Mouse (Mus musculus): ENCODE data around the gene Ogfod2. TPM values are rescaled to one million over a fixed set of nuclear protein-coding genes. Genes with fewer than 3 reads are reported as not detected.

Gene Ogfod2
- polyA plus RNA-seq, 1 experiment from 2014 or later: 38.6 TPM

DNA sequence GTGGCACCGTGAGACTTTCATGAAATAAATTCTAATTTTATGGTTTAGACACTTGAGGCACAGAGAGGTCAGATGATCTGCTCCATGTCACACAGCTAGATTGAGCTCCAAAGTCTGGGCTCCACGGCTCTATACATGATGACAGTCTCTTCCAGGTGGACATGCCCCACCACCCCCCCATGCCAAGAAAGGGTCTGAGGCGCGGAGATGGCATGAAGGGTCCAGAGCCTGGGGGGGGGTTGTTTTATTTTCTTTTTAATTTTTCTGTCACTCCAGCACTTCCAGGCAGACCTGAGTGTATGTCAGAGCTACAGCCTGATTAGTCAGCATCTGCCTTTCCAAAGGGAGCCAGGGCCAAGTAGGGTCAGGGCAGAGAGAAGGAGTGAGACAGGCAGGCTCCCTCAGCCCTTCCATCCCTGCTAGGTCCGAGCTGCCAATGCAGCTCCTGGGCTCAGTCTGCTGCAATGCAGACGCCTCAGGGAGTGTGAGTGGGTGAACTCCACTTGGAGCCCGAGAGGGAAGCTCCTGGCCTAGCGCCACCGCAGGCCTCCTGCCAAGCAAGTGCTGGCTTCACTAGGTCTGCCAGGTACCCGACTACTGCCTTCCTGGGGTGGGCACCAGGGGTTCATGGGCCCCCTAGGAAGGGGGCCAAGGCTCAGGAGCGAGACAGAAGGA is 18.8 kb upstream of the Ogfod2 start:
- ATAC-seq: 0 out of 2 replicates have a peak, but pooled peaks have one; percentile 14
- H3K4me1 ChIP-seq (replicated peaks; ENCODE audit: control insufficient read depth, insufficient read depth, low read length): peaks cover 14% of the 10 kb centered on the region

DNA sequence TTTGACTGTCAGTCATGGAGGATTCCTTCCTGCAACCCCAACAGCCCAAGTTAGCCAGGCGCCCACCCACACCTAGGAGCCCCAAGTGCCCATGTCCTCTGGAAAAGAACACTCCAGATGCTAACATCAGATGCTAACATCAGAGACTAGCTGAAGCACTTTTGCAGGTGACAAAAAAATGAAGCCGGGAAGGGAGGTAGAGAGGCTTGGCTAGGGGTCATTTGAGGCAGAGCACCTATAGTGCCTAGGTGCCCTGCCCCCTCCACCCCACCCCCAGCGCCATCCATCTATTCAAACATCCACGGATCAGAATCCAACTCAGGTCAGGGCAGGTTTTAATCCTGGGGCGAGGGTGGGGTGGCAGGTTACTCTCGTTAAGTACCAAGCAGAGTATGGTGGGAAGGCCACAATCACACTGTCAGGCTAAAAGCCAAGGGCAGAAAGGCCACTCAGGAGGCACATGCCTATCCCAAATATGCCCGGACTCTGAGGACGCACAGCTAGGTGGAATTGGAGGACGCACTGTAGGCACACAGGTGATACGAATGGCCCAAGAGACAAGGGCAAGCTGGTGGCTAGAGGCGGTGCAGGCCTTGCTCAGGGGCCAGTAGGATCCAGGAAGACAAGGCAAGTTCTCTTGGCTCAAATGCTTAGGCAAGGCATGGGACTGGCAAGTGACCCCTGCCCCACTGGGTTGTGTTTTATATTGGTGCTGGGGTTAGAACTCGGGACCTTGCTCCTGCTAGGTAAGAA is 18.1 kb upstream of the Ogfod2 start:
- Histone ChIP-seq H3K9ac (replicated peaks; ENCODE audit: low read depth, low read length) (no peak overlapping the region), H3K27ac (ENCODE audit: low read length) (no peak overlapping the region), H3K4me3 (replicated peaks; ENCODE audit: low read length) (no peak overlapping the region), H3K27me3 (replicated peaks; ENCODE audit: control insufficient read depth, insufficient read depth, low read length) (peaks cover 2% of the 10 kb centered on the region; the same call in 1 of the 2 replicates), H3K4me2 (ENCODE audit: low read length) (no peak overlapping the region), H3K4me1 (replicated peaks; ENCODE audit: control insufficient read depth, insufficient read depth, low read length) (peaks cover 14% of the 10 kb centered on the region), H3K36me3 (ENCODE audit: control insufficient read depth, insufficient read depth) (no peaks in the 10 kb centered on the region), H3K9me3 (ENCODE audit: control insufficient read depth, low read length) (no peaks in the 10 kb centered on the region)
- ATAC-seq: no peak
- WGBS: 82% methylated on average over 12 of the region's 12 CpGs

More for the DNA sequence above, 18.8 kb upstream of the Ogfod2 start:
- Histone ChIP-seq H3K9ac (replicated peaks; ENCODE audit: low read depth, low read length) (no peak overlapping the region), H3K36me3 (ENCODE audit: control insufficient read depth, insufficient read depth) (no peaks in the 10 kb centered on the region), H3K4me3 (replicated peaks; ENCODE audit: low read length) (no peak overlapping the region), H3K27ac (ENCODE audit: low read length) (no peak overlapping the region), H3K9me3 (ENCODE audit: control insufficient read depth, low read length) (no peaks in the 10 kb centered on the region), H3K27me3 (replicated peaks; ENCODE audit: control insufficient read depth, insufficient read depth, low read length) (peaks cover 2% of the 10 kb centered on the region; the same call in 1 of the 2 replicates), H3K4me2 (ENCODE audit: low read length) (no peak overlapping the region)
- WGBS: 63% methylated on average over 11 of the region's 11 CpGs

DNA sequence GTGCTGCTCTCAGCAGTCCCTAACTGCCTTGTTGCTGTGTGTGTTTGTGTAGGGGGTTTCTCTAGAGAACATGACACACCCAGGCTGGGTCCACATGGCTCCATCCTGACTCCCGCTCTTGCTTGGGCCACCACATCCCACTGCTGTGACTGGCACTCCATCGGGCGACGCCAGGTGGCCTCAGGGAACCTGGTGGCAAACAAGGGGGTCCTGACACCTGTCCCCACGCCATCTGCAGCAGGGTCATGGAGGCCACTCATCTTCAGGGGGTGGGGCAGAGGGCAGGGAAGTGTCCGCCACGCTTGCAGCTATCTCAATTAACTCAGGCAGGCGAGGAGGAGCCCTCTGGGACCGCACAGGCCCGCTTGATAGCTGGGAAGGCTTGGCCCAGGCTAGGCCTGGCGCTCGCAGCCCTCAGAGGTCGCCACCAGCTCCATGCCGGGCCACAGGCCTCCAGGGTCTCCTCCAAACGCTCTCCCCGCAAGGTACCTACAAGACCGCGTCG is 17.0 kb upstream of the Ogfod2 start:
- Histone ChIP-seq H3K4me1 (replicated peaks; ENCODE audit: control insufficient read depth, insufficient read depth, low read length) (peaks cover 14% of the 10 kb centered on the region), H3K36me3 (ENCODE audit: control insufficient read depth, insufficient read depth) (no peaks in the 10 kb centered on the region), H3K27me3 (replicated peaks; ENCODE audit: control insufficient read depth, insufficient read depth, low read length) (peaks cover 2% of the 10 kb centered on the region; the same call in 1 of the 2 replicates), H3K4me3 (replicated peaks; ENCODE audit: low read length) (peak overlapping the region; percentile 45), H3K9me3 (ENCODE audit: control insufficient read depth, low read length) (no peaks in the 10 kb centered on the region), H3K27ac (ENCODE audit: low read length) (no peak overlapping the region), H3K4me2 (ENCODE audit: low read length) (peak overlapping the region; percentile 47), H3K9ac (replicated peaks; ENCODE audit: low read depth, low read length) (peak overlapping the region; percentile 47)
- ATAC-seq: peak; percentile 27; the same call in 1 of the 2 replicates
- WGBS: 10% methylated on average over 19 of the region's 19 CpGs

DNA sequence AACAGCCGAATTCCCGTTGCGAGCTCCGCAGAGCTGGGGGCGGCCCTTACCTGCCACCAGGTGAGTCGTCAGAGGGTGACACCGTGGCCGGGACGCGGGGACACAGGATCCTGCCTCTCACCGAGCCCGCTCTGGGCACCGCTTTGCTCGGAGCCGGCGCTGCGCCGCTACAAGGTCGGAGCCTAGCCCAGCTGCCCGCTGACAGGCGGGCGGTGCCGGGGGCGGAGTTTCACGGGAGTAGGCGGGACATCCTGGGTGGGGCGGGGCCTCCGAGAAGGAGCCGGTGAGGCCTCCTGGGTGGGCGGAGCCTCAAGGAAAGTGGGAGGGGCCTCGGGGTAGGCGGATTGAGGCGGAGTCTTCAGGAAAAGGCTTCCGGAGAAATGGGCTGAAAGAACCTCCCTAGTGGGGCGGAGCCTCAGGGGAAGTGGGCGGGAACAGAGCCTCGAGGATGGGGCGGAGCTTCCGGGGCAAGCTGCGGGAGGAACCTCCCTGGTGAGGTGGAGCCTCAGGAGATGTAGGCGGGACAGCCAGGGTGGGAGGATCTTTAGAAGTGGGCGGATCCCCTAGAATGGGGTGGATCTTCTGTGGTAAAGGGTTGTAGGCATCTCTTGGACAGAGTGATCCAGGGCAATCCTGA is 16.4 kb upstream of the Ogfod2 start, which contains the start of gene Abcb9:
Abcb9 (minus strand) TSS at position 203 of the 637 bp plus-strand sequence.
- H3K9me3 ChIP-seq (ENCODE audit: control insufficient read depth, low read length): no peaks in the 10 kb centered on the region
- no peaks in the 10 kb centered on the region for H3K36me3 ChIP-seq (ENCODE audit: control insufficient read depth, insufficient read depth)
- peak; percentile 74 for ATAC-seq
- no peak within 1 kb of the TSS for H3K27ac ChIP-seq (ENCODE audit: low read length)
- peak within 1 kb of the TSS; percentile 45 for H3K4me3 ChIP-seq (replicated peaks; ENCODE audit: low read length)
- WGBS: 2% methylated on average over 42 of the region's 42 CpGs
- peak within 1 kb of the TSS; percentile 47 for H3K4me2 ChIP-seq (ENCODE audit: low read length)
- peaks cover 2% of the 10 kb centered on the region; the same call in 1 of the 2 replicates for H3K27me3 ChIP-seq (replicated peaks; ENCODE audit: control insufficient read depth, insufficient read depth, low read length)
- peaks cover 14% of the 10 kb centered on the region for H3K4me1 ChIP-seq (replicated peaks; ENCODE audit: control insufficient read depth, insufficient read depth, low read length)
- peak within 1 kb of the TSS; percentile 47 for H3K9ac ChIP-seq (replicated peaks; ENCODE audit: low read depth, low read length)

DNA sequence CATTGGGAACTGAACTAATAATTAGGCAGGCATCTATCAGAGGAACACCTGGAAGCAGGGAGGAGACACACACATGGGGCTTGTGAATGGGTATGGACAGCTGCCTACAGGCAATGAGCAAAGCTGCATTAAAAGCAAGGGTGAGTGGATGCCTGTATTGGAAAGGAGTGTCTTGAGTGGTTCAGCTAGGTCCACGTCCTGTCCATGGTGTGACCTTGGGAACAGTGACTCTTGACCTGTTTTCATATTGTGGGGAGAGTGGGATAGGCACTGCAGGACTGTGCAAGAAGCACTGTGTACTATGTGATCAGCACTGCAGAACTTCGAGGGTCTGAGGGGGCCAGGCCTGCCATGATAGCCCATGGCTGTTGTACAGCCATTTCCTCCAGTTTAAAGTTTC is 13.2 kb upstream of the Ogfod2 start:
- Histone ChIP-seq H3K36me3 (ENCODE audit: control insufficient read depth, insufficient read depth) (no peaks in the 10 kb centered on the region), H3K4me3 (replicated peaks; ENCODE audit: low read length) (no peak overlapping the region), H3K4me1 (replicated peaks; ENCODE audit: control insufficient read depth, insufficient read depth, low read length) (peaks cover 8% of the 10 kb centered on the region), H3K27ac (ENCODE audit: low read length) (no peak overlapping the region), H3K9me3 (ENCODE audit: control insufficient read depth, low read length) (no peaks in the 10 kb centered on the region), H3K4me2 (ENCODE audit: low read length) (no peak overlapping the region), H3K9ac (replicated peaks; ENCODE audit: low read depth, low read length) (no peak overlapping the region), H3K27me3 (replicated peaks; ENCODE audit: control insufficient read depth, insufficient read depth, low read length) (peaks cover 2% of the 10 kb centered on the region; the same call in 1 of the 2 replicates)
- 83% methylated on average over 2 of the region's 2 CpGs for WGBS
- ATAC-seq: no peak

DNA sequence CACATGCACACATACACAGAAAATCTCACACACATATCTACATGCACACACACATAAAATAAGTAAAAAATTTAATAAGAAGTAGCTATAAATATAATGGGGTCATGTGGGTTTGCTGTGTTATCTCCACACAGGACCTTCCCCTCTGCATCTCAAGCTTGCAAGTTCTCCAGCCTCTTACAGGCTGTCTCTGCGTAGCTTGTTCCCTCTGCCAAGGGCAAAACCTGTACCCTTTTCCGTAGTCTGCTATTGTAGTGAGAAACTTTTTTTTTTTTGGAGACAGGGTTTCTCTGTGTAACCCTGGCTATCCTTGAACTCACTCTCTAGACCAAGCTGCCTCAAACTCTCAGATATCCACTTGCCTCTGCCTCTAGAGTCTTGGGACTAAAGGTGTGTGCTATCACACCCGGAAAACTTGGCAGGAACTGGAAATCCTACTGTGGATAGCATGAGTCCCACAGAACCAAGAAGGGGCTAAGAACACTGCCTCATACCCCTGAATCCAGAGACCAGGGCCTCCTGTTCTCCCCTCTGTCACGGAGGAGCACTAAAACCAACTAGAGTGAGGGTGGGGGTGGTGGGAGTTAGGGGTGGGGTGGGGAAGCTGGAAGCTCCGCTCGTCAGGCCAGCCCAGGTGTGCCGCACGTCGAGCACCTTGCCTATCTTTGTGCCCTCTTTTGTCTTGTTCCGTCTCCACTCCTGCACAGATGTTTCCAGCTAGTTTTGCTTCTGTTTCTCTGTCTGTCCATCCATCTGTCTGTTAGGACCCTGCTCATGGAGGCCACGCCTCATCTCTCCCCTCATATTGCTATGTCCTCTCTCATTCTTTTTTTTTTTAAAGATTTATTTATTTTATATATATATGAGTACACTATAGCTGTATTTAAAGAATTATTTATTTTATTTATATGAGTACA is 11.7 kb upstream of the Ogfod2 start:
- Histone ChIP-seq H3K36me3 (ENCODE audit: control insufficient read depth, insufficient read depth) (no peaks in the 10 kb centered on the region), H3K27ac (ENCODE audit: low read length) (no peak overlapping the region), H3K9me3 (ENCODE audit: control insufficient read depth, low read length) (no peaks in the 10 kb centered on the region), H3K4me1 (replicated peaks; ENCODE audit: control insufficient read depth, insufficient read depth, low read length) (peaks cover 3% of the 10 kb centered on the region), H3K4me2 (ENCODE audit: low read length) (no peak overlapping the region), H3K4me3 (replicated peaks; ENCODE audit: low read length) (no peak overlapping the region), H3K27me3 (replicated peaks; ENCODE audit: control insufficient read depth, insufficient read depth, low read length) (no peaks in the 10 kb centered on the region; the same call in 1 of the 2 replicates), H3K9ac (replicated peaks; ENCODE audit: low read depth, low read length) (no peak overlapping the region)
- WGBS: 94% methylated on average over 11 of the region's 11 CpGs
- ATAC-seq: no peak

DNA sequence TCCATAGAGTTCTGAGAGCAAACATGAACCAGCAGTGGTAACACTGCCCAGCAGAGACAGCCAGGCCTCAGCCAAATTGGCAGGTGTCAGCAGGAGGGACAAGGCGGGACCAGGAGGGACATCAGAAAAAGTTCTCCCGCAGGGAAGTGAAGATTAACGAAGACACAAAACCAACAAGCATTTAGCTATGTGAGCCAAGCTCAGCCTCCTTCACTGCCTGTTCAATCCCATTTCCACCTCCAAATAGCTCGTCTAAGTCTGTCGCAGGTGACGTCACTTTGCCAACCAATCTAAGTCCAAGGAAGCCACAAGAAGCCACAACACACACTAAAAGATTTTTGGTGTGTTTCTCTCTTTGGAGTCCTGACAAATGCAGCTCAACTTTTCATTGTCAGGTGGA is 9.8 kb upstream of the Ogfod2 start:
- H3K9ac ChIP-seq (replicated peaks; ENCODE audit: low read depth, low read length): no peak overlapping the region
- no peak overlapping the region for H3K27ac ChIP-seq (ENCODE audit: low read length)
- H3K4me1 ChIP-seq (replicated peaks; ENCODE audit: control insufficient read depth, insufficient read depth, low read length): no peaks in the 10 kb centered on the region
- H3K36me3 ChIP-seq (ENCODE audit: control insufficient read depth, insufficient read depth): no peaks in the 10 kb centered on the region
- no peak for ATAC-seq
- H3K9me3 ChIP-seq (ENCODE audit: control insufficient read depth, low read length): no peaks in the 10 kb centered on the region
- no peaks in the 10 kb centered on the region for H3K27me3 ChIP-seq (replicated peaks; ENCODE audit: control insufficient read depth, insufficient read depth, low read length)
- 84% methylated on average over 6 of the region's 6 CpGs for WGBS
- no peak overlapping the region for H3K4me2 ChIP-seq (ENCODE audit: low read length)
- no peak overlapping the region for H3K4me3 ChIP-seq (replicated peaks; ENCODE audit: low read length)

DNA sequence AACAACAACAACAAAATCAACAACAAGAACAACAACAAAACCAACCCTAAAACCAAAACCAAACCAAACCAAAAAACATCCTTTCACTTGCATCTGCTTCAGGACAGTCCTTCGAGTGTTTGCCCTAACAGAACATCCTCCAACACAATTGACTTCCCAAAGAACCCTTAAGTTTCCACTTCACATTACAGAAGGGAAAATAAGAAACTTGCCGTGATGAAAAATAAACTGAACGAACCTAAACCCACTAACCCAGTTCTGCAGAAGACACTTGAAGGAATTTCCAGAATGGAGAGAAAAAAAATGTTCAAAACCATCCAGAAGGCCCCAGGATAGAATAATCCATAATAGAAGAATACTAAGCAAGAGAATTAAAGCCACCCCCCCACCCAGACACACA is 9.1 kb upstream of the Ogfod2 start:
- H3K36me3 ChIP-seq (ENCODE audit: control insufficient read depth, insufficient read depth): no peaks in the 10 kb centered on the region
- no peaks in the 10 kb centered on the region for H3K27me3 ChIP-seq (replicated peaks; ENCODE audit: control insufficient read depth, insufficient read depth, low read length)
- no peak for ATAC-seq
- no peaks in the 10 kb centered on the region for H3K4me1 ChIP-seq (replicated peaks; ENCODE audit: control insufficient read depth, insufficient read depth, low read length)
- 88% methylated on average over 3 of the region's 3 CpGs for WGBS
- no peak overlapping the region for H3K4me3 ChIP-seq (replicated peaks; ENCODE audit: low read length)
- no peak overlapping the region for H3K4me2 ChIP-seq (ENCODE audit: low read length)
- H3K9me3 ChIP-seq (ENCODE audit: control insufficient read depth, low read length): no peaks in the 10 kb centered on the region
- no peak overlapping the region for H3K27ac ChIP-seq (ENCODE audit: low read length)
- H3K9ac ChIP-seq (replicated peaks; ENCODE audit: low read depth, low read length): no peak overlapping the region
